Mouse (Mus musculus): Measurements from ENCODE around the gene Dnajb5. TPM values are rescaled to one million over a fixed set of nuclear protein-coding genes. Genes with fewer than 3 reads are reported as not detected.
A peak's percentile ranks its signal among the peaks of the same experiment; 100 is the strongest.

The Dnajb5 gene
- polyA plus RNA-seq, 1 experiment from 2014 or later, result 10.4 TPM

GRCm38 (mm10) chr4:42945043-42945442 lies 4.6 kb upstream of the Dnajb5 start:
- 14% methylated on average over 6 of the region's 6 CpGs for WGBS
- Histone ChIP-seq H3K4me3 (no peak overlapping the region), H3K27me3 (peaks cover 15% of the 10 kb centered on the region), H3K27ac (no peak overlapping the region), H3K36me3 (no peaks in the 10 kb centered on the region), H3K9ac (no peak overlapping the region), H3K4me2 (replicated peaks) (no peak overlapping the region), H3K9me3 (no peaks in the 10 kb centered on the region), H3K4me1 (peaks cover 10% of the 10 kb centered on the region; the same call in 1 of the 2 replicates)
- ATAC-seq (ENCODE audit: insufficient number of reproducible peaks, insufficient read depth, low FRiP score, low TSS enrichment), result no peak

GRCm38 (mm10) chr4:42945445-42945844 lies 4.2 kb upstream of the Dnajb5 start:
- H3K4me1 ChIP-seq, result peaks cover 13% of the 10 kb centered on the region
- H3K9ac ChIP-seq, result no peak overlapping the region
- no peaks in the 10 kb centered on the region for H3K36me3 ChIP-seq
- H3K27ac ChIP-seq, result no peak overlapping the region
- no peak overlapping the region for H3K4me3 ChIP-seq
- ATAC-seq (ENCODE audit: insufficient number of reproducible peaks, insufficient read depth, low FRiP score, low TSS enrichment), result no peak
- 86% methylated on average over 3 of the region's 3 CpGs for WGBS
- H3K9me3 ChIP-seq, result no peaks in the 10 kb centered on the region
- peaks cover 15% of the 10 kb centered on the region for H3K27me3 ChIP-seq
- H3K4me2 ChIP-seq (replicated peaks), result no peak overlapping the region

- no peak overlapping the region for H3K9ac ChIP-seq
- ATAC-seq (ENCODE audit: insufficient number of reproducible peaks, insufficient read depth, low FRiP score, low TSS enrichment), result no peak
- H3K27ac ChIP-seq, result no peak overlapping the region
- H3K36me3 ChIP-seq, result no peaks in the 10 kb centered on the region
- H3K9me3 ChIP-seq, result no peaks in the 10 kb centered on the region
- H3K27me3 ChIP-seq, result peaks cover 15% of the 10 kb centered on the region
- 10% methylated on average over 5 of the region's 5 CpGs for WGBS
- no peak overlapping the region for H3K4me3 ChIP-seq
- no peak overlapping the region for H3K4me2 ChIP-seq (replicated peaks)
- peaks cover 18% of the 10 kb centered on the region for H3K4me1 ChIP-seq
These were observed 3.7 kb upstream of the Dnajb5 start for GRCm38 (mm10) chr4:42945952-42946351.

GRCm38 (mm10) chr4:42946733-42947290 lies 2.8 kb upstream of the Dnajb5 start:
- no peak overlapping the region for H3K27ac ChIP-seq
- H3K4me1 ChIP-seq, result peaks cover 25% of the 10 kb centered on the region
- no peak overlapping the region for H3K9ac ChIP-seq
- H3K36me3 ChIP-seq, result no peaks in the 10 kb centered on the region
- no peak overlapping the region for H3K4me3 ChIP-seq
- no peak for ATAC-seq (ENCODE audit: insufficient number of reproducible peaks, insufficient read depth, low FRiP score, low TSS enrichment)
- peaks cover 15% of the 10 kb centered on the region for H3K27me3 ChIP-seq
- WGBS, result 41% methylated on average over 10 of the region's 10 CpGs
- H3K4me2 ChIP-seq (replicated peaks), result no peak overlapping the region
- no peaks in the 10 kb centered on the region for H3K9me3 ChIP-seq

GRCm38 (mm10) chr4:42948527-42948926 lies 1.1 kb upstream of the Dnajb5 start:
- Histone ChIP-seq H3K4me3 (peak overlapping the region; percentile 69; the same call in 1 of the 2 replicates), H3K27ac (no peak overlapping the region), H3K9ac (no peak overlapping the region), H3K4me1 (peaks cover 34% of the 10 kb centered on the region), H3K9me3 (no peaks in the 10 kb centered on the region), H3K36me3 (no peaks in the 10 kb centered on the region), H3K27me3 (peaks cover 15% of the 10 kb centered on the region), H3K4me2 (replicated peaks) (peak overlapping the region; percentile 86)
- 38% methylated on average over 13 of the region's 13 CpGs for WGBS
- ATAC-seq (ENCODE audit: insufficient number of reproducible peaks, insufficient read depth, low FRiP score, low TSS enrichment), result no peak

- Histone ChIP-seq H3K27ac (no peak overlapping the region), H3K4me3 (peak overlapping the region; percentile 69), H3K4me1 (peaks cover 39% of the 10 kb centered on the region), H3K9me3 (no peaks in the 10 kb centered on the region), H3K4me2 (replicated peaks) (peak overlapping the region; percentile 86), H3K9ac (peak overlapping the region; percentile 25; the same call in 1 of the 2 replicates), H3K27me3 (peaks cover 15% of the 10 kb centered on the region), H3K36me3 (0 out of 2 replicates have a peak, but pooled peaks cover 4% of the 10 kb centered on the region)
- no peak for ATAC-seq (ENCODE audit: insufficient number of reproducible peaks, insufficient read depth, low FRiP score, low TSS enrichment)
- 10% methylated on average over 14 of the region's 14 CpGs for WGBS
These were observed 451 bp upstream of the Dnajb5 start for GRCm38 (mm10) chr4:42949051-42949675.

GRCm38 (mm10) chr4:42950065-42950558 lies 498 bp downstream of the Dnajb5 start:
- Histone ChIP-seq H3K9ac (peak overlapping the region; percentile 81), H3K27me3 (peaks cover 15% of the 10 kb centered on the region), H3K4me3 (peak overlapping the region; percentile 69), H3K27ac (peak overlapping the region; percentile 86), H3K4me1 (peaks cover 39% of the 10 kb centered on the region), H3K36me3 (0 out of 2 replicates have a peak, but pooled peaks cover 4% of the 10 kb centered on the region), H3K9me3 (no peaks in the 10 kb centered on the region), H3K4me2 (replicated peaks) (peak overlapping the region; percentile 86)
- ATAC-seq (ENCODE audit: insufficient number of reproducible peaks, insufficient read depth, low FRiP score, low TSS enrichment), result peak; percentile 65
- 0% methylated on average over 17 of the region's 27 CpGs for WGBS

GRCm38 (mm10) chr4:42951206-42952195 lies 1.9 kb downstream of the Dnajb5 start:
- Histone ChIP-seq H3K9me3 (no peaks in the 10 kb centered on the region), H3K4me2 (replicated peaks) (peak overlapping the region; percentile 86), H3K9ac (no peak overlapping the region), H3K27ac (no peak overlapping the region), H3K36me3 (peaks cover 8% of the 10 kb centered on the region; the same call in 1 of the 2 replicates), H3K4me1 (peaks cover 37% of the 10 kb centered on the region), H3K4me3 (no peak overlapping the region), H3K27me3 (peaks cover 15% of the 10 kb centered on the region)
- WGBS, result 66% methylated on average over 11 of the region's 11 CpGs
- ATAC-seq (ENCODE audit: insufficient number of reproducible peaks, insufficient read depth, low FRiP score, low TSS enrichment), result no peak

- H3K27ac ChIP-seq, result no peak overlapping the region
- no peak overlapping the region for H3K9ac ChIP-seq
- H3K9me3 ChIP-seq, result no peaks in the 10 kb centered on the region
- no peak overlapping the region for H3K4me3 ChIP-seq
- no peak for ATAC-seq (ENCODE audit: insufficient number of reproducible peaks, insufficient read depth, low FRiP score, low TSS enrichment)
- peaks cover 11% of the 10 kb centered on the region for H3K27me3 ChIP-seq
- H3K4me2 ChIP-seq (replicated peaks), result no peak overlapping the region
- WGBS, result 88% methylated on average over 7 of the region's 7 CpGs
- peaks cover 32% of the 10 kb centered on the region for H3K4me1 ChIP-seq
- H3K36me3 ChIP-seq, result peaks cover 18% of the 10 kb centered on the region
These were observed 2.9 kb downstream of the Dnajb5 start for GRCm38 (mm10) chr4:42952563-42952962.

GRCm38 (mm10) chr4:42953435-42954094 lies 4.0 kb downstream of the Dnajb5 start:
- peak overlapping the region; percentile 38; the same call in 1 of the 2 replicates for H3K27ac ChIP-seq
- H3K4me2 ChIP-seq (replicated peaks), result peak overlapping the region; percentile 17
- peaks cover 32% of the 10 kb centered on the region for H3K4me1 ChIP-seq
- no peaks in the 10 kb centered on the region for H3K9me3 ChIP-seq
- H3K9ac ChIP-seq, result 0 out of 2 replicates have a peak overlapping the region, but pooled peaks have one; percentile 27
- H3K4me3 ChIP-seq, result no peak overlapping the region
- H3K27me3 ChIP-seq, result peaks cover 1% of the 10 kb centered on the region; the same call in 1 of the 2 replicates
- ATAC-seq (ENCODE audit: insufficient number of reproducible peaks, insufficient read depth, low FRiP score, low TSS enrichment), result no peak
- WGBS, result 26% methylated on average over 10 of the region's 10 CpGs
- peaks cover 21% of the 10 kb centered on the region for H3K36me3 ChIP-seq

GRCm38 (mm10) chr4:42954297-42954696 lies 4.7 kb downstream of the Dnajb5 start:
- H3K27ac ChIP-seq, result no peak overlapping the region
- no peak overlapping the region for H3K4me3 ChIP-seq
- no peaks in the 10 kb centered on the region for H3K27me3 ChIP-seq
- peaks cover 29% of the 10 kb centered on the region for H3K4me1 ChIP-seq
- H3K36me3 ChIP-seq, result peaks cover 21% of the 10 kb centered on the region
- WGBS, result 3% methylated on average over 10 of the region's 10 CpGs
- no peak overlapping the region; the same call in 1 of the 2 replicates for H3K4me2 ChIP-seq (replicated peaks)
- no peak for ATAC-seq (ENCODE audit: insufficient number of reproducible peaks, insufficient read depth, low FRiP score, low TSS enrichment)
- no peak overlapping the region for H3K9ac ChIP-seq
- no peaks in the 10 kb centered on the region for H3K9me3 ChIP-seq
